Mouse (Mus musculus) skeletal muscle tissue, adult 2 months (tissue): ENCODE measurements around the gene Tbl1xr1.

Source experiments
- DNase-seq: peaks from one replicate; pipeline ENCODE4 v3.0.0-alpha.2; 2012; ENCODE audit warnings: low read depth, low spot score

The Tbl1xr1 gene

GRCm38 (mm10) chr3:22142846-22143641, 66.6 kb downstream of the Tbl1xr1 start:
- peak; percentile 18 for DNase-seq

DNA sequence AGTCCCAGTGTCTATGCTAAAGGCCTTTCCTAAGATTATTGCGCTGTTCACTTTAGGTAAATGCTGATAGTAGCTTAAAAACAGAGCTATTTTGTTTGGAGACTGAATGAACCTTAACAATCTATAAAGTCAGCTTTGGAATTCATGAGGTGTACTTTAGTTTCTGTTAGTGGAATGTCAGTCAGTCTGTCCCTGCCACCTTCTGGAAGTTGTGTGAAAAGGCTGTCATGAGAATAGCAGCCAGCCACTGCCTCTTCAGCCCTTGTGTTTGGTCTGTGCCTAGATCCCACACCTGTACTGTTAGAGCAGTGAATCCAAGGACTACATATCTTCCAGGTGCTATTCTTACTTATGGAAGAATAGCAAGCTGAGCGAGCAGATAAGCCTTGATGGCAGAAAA, 67.8 kb downstream of the Tbl1xr1 start:
- DNase-seq = peak; percentile 30

DNA sequence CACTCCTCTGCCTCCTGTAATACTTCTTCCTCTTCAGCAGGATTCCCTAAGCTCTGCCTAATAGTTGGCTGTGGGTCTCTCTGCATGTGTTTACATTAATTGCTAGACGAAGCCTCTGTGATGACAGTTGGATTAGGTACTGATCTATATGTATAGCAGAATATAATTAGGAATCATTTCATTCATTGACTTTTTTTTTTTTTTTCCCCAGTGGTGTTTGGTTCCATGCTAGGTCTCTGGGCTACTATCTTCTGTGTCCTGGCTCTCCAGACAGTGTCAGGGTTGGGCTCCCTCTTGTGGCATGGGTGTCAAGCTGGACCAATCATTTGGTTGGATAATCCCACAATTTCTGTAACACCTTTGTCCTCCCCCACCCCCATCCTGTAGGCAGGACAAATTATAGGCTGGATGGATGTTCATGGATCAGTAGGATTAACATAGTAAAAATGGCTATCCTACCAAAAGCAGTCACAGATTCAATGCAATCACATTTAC, 71.0 kb downstream of the Tbl1xr1 start:
- DNase-seq = no peak

- no peak for DNase-seq
These were observed 72.0 kb downstream of the Tbl1xr1 start for GRCm38 (mm10) chr3:22148306-22148932.

DNA sequence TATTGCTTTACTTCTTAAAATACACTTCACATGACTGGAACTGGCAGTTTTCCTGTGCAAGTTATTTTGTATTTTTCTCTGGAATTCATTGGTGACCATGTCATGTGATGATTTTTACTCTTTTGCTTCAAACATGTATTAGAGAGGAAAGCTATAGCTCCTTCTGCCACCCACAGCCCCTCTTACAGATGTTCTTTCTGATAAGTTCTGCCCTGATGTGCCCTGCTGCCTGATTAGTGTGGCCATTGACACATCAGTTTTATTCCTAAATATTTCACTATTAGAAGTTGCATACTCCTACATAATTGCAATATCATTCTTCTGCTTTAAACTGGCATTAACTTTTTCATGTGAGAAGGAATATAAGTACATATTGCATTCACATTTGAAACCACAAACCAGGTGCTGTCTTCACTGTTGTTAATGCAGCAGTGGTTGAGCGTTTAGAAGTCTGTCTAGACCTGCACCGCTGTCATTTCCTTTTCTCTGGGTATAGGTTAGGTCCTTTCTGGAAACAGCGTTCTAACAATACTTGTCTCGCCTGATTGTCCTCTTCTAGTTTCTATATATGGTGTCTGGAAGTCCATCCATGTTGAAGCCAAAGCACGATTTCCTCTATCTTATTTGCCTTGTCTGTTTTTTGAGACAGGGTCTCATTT, 74.5 kb downstream of the Tbl1xr1 start:
- no peak for DNase-seq

- DNase-seq = no peak
These were observed 76.3 kb downstream of the Tbl1xr1 start for GRCm38 (mm10) chr3:22152773-22153172.

DNA sequence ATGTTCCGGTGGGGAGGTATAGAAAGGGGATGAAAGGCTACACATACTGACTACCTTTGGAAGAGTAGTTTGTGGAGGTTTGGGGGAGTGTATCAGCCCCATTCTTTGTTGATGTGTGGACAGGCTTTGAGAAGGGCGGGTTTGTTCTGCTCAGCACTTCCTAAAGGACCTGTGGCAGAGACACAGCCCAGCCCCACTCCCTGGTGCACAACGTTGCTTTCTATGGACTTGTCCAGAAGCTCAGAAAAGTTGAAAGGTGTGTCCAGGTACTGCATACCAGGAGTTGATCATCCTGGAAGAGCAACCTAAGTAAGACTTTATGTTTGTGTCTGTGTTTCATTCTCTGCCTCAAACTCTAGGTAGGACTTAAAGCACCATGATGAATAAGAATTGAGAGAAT, 78.1 kb downstream of the Tbl1xr1 start:
- no peak for DNase-seq

- no peak for DNase-seq
These were observed 79.9 kb downstream of the Tbl1xr1 start for GRCm38 (mm10) chr3:22156397-22156796.

- DNase-seq = no peak
These were observed 86.5 kb downstream of the Tbl1xr1 start for GRCm38 (mm10) chr3:22162948-22163347.

- no peak for DNase-seq
These were observed 91.4 kb downstream of the Tbl1xr1 start for GRCm38 (mm10) chr3:22167856-22168255.

- no peak for DNase-seq
These were observed 92.0 kb downstream of the Tbl1xr1 start for GRCm38 (mm10) chr3:22168432-22168831.

GRCm38 (mm10) chr3:22171526-22171925, 95.1 kb downstream of the Tbl1xr1 start:
- no peak for DNase-seq

GRCm38 (mm10) chr3:22172410-22172809, 96.0 kb downstream of the Tbl1xr1 start:
- DNase-seq = no peak

DNA sequence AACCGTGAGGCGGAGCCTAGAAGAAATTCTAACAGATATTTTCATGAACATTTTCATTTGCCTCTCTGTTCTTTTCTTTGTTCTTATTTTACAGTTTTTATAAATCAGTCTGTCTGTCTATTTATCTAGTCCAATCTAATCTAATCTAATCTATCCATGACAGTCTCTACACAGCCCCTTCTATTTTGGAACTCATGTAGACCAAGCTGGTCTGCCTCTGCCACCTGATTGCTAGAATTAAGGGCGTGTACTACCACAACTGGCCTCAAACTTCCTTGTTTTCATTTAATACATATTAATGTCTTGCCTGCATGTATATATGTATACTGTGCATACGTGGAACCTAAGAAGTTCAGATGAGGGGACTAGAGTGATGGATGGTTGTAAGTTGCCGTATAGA, 96.7 kb downstream of the Tbl1xr1 start:
- DNase-seq = no peak

DNA sequence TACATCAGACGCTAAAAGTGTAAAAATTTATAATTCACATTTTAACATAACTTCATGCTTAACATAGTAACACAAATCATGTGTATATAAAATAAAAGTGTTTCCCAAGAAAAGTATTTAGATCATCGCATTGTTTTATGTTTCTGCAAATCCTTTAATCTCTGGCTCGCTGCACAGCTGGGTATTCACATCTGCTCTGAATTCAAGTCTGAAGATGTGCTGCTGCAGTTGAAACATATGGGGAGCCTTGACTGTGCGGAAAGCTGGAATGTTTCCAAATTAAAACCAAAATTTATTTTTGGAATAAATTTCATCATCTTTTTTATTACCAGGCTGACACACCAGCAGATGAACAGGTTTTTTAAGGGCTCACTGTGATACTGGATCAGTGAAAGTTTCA, 97.8 kb downstream of the Tbl1xr1 start:
- no peak for DNase-seq

GRCm38 (mm10) chr3:22180076-22180475, 103.6 kb downstream of the Tbl1xr1 start:
- no peak for DNase-seq

DNA sequence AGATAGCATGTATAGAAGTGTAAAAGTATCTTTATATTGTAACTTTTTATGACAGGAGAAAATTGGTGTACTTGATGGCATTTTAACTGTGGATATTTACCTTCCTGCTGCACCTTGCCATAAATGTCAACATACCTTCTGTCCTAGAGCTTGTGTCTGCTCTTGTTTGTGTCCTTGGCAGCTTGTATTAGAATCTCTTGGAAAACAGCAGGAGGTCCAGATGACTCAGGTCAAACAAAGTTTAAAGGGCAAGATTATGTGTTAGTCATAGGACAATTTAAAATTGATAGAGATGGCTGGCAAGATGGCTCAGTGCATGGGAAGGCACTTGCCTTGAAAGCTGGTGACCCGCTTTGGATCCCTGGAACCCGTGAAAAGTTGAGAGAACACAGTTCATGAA, 104.6 kb downstream of the Tbl1xr1 start:
- no peak for DNase-seq

GRCm38 (mm10) chr3:22185265-22185664, 108.8 kb downstream of the Tbl1xr1 start:
- DNase-seq = no peak

DNA sequence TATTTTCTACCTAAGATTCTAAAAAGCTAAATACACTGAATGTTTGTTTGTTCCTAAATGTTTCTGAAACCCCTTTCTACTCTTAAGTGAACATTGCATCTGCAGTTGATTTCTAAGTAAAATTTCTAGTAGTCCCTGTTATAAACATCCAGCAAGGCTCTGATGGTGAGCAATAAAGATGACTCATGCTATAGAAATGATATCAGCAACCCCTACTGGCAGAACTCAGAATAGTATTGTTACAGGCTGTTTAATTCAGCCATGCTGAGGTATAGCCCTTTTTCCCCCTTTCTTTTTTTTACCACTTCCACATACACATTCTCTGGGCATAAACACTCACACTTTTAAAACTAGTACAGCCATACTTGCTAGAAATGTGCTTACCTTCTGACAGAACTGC, 114.0 kb downstream of the Tbl1xr1 start:
- peak; percentile 12 for DNase-seq

DNA sequence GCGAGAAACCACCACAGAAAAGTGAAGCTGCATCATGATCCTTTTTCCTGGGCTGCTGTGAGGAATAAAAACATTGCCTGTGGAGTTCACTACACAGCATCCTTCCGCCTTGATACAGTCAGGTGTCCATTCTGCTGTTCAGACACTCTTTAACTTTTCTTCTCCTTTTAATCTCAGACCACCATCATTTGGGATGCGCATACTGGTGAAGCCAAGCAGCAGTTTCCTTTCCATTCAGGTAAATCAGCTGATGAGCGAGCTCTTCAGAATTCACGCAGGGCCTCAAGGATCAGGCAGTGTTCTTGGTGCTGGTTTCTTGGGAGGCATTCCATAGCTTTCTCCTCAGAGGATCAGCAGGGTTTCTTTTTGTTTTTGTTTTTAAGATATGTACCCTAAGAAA, 116.5 kb downstream of the Tbl1xr1 start:
- DNase-seq = no peak

DNA sequence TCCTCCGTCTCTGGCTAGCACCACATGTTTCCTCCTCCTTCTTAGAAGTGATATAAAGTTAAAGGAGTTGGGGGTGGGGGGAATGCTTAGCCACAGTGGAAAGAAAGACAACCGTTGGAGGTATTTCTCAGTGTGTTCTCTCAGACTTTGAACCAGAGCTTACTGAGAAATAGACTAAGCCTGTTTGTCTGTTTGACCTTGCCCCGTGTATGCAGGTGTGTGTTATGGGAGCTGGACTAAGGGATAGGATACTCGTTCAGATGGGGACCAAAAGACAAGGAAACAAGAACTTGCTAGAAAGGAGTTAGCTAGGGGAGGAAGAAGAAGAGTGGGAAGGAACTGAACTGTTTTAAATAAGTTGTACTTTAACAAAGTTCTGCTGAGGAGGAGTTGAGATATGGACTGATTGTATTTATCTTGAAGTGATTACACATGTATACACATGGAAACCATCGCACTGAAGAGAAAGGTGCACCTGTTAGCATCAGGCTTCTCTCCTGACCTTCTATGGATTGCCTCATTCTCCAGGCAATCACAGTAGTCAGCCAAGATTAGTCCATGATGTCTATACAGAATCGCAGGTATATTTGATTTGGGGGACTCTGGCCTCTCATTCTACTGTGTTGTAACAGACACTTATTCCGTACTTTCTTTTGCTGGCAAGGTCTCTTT, 117.9 kb downstream of the Tbl1xr1 start:
- DNase-seq = no peak

DNA sequence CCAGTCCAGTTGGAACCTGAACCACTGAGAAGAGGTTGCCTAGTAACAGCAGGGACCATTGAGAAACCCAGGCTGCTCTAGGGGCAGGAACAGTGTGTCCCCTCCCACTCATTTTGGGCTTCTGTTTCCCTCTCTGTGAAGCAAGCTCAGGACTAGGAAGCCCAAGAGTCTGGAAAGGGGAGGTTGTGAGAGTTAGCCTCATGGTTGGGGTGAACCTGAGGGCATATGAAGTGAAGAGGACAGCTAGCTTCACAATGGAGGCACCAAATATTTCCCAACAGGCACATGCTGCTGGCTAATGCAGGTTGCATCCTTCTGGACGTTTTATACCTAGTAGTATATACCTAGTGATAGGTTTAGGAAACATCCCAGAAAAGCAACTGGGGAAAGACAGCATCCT, 122.3 kb downstream of the Tbl1xr1 start:
- no peak for DNase-seq
